Mouse (Mus musculus) heart, postnatal 0 days (tissue): ENCODE results near the gene Rictor.

Source experiments
- CTCF ChIP-seq: IDR thresholded peaks from 2 replicates; pipeline ENCODE4 v1.5.1; 2016; ENCODE audit warnings: antibody characterized with exemption, control low read depth, low read depth
- EP300 ChIP-seq: IDR thresholded peaks from 2 replicates; pipeline ENCODE4 v1.6.1; 2016; ENCODE audit warnings: antibody characterized with exemption, low read depth

DNA sequence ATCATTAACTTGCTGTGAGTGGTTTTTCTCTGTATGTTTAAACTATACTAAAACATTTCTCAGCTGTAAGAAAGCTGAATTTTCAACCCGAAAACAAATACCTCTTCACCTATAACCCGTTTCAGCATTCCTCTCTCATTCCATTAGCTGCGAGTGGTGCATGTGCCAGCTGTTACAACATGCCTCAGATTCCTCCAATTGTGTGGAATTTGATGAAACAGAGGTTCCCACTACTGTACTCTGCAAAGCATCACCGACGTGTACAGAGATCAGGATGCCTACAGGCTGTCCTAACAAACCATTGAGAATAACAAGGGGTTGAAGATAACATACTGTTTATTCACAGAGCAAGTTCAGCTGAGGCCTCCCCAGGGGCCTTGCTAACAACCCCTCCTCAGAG, 42.1 kb upstream of the Rictor start:
- TF ChIP-seq CTCF (no peak), EP300 (no peak)
